Mouse (Mus musculus): Measurements from ENCODE around the gene Cyp11a1. TPM values are rescaled to one million over a fixed set of nuclear protein-coding genes. Genes with fewer than 3 reads are reported as not detected.

Gene Cyp11a1
- polyA plus RNA-seq, 1 experiment from 2014 or later = 0.64 TPM

DNA sequence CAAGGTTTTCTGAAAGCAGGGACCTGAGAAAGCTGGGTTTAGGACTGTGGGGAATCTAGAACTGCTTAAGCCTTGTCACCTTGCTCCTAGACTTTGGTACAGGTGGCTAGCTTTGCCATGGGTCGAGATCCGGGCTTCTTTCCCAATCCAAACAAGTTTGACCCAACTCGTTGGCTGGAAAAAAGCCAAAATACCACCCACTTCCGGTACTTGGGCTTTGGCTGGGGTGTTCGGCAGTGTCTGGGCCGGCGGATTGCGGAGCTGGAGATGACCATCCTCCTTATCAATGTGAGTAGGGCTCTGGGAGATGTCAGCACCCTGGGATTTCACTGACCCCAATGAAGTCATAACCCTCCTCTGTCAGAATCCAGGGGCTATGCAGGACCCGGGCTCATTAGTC, 19.8 kb downstream of the Cyp11a1 start:
- WGBS = 86% methylated on average over 9 of the region's 9 CpGs
- no peak for TF ChIP-seq CTCF (IDR thresholded peaks at IDR 0.05; ENCODE audit: low read depth)
- Histone ChIP-seq H3K9me3 (replicated peaks; ENCODE audit: low read length) (no peaks in the 10 kb centered on the region), H3K9ac (ENCODE audit: low read depth, low read length) (no peak overlapping the region), H3K4me3 (replicated peaks; ENCODE audit: low read depth, low read length) (no peak overlapping the region), H3K4me1 (replicated peaks; ENCODE audit: insufficient read depth, low read length) (no peaks in the 10 kb centered on the region), H3K27me3 (ENCODE audit: insufficient read depth, low read length) (no peaks in the 10 kb centered on the region), H3K36me3 (ENCODE audit: insufficient read depth, low read length) (no peaks in the 10 kb centered on the region), H3K4me2 (ENCODE audit: low read length) (no peak overlapping the region), H3K27ac (no peak overlapping the region)
- ATAC-seq (replicated peaks; ENCODE audit: low FRiP score, low read depth) = no peak
- DNase-seq (ENCODE audit: low spot score) = no peak

DNA sequence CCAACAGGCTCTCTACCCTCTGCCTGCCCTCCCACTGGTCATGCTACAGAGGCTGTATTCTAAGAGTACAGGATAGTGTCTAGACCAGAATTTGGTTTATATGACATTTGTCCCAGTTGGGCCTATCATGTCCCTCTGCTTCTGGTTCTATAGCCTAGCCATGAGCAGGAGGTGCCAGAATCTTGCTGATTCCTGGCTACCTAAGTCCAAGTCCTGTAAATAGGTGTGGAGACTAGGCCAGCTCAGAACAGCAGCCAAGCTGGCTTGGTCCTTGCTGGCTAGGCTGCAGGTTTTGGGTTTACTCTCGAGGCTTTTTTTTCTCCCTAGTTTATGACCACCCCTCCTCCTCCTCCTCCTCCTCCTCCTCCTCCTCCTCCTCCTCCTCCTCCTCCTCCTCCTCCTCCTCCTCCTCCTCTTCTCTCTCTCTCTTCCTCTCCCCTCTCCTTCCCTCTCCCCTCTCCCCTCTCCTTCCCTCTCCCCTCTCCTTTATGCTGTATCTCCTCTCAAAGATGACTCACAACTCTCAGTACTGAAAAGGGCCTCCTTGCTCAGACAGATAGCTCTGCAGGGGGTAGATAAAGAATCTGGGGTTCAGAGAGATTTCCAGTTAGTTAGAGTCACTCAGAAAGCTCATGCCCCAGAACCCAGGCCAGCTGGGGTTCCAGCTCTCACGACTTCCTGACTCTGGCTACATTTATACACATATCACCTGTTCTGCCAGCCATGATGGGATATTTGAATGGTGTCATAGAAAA, 21.4 kb downstream of the Cyp11a1 start:
- ATAC-seq (replicated peaks; ENCODE audit: low FRiP score, low read depth) (no peak), DNase-seq (ENCODE audit: low spot score) (no peak)
- H3K27ac ChIP-seq = no peak overlapping the region
- no peak for TF ChIP-seq CTCF (IDR thresholded peaks at IDR 0.05; ENCODE audit: low read depth)
- H3K27me3 ChIP-seq (ENCODE audit: insufficient read depth, low read length) = no peaks in the 10 kb centered on the region
- no peaks in the 10 kb centered on the region for H3K9me3 ChIP-seq (replicated peaks; ENCODE audit: low read length)
- no peak overlapping the region for H3K4me2 ChIP-seq (ENCODE audit: low read length)
- H3K4me1 ChIP-seq (replicated peaks; ENCODE audit: insufficient read depth, low read length) = no peaks in the 10 kb centered on the region
- H3K4me3 ChIP-seq (replicated peaks; ENCODE audit: low read depth, low read length) = no peak overlapping the region
- no peaks in the 10 kb centered on the region for H3K36me3 ChIP-seq (ENCODE audit: insufficient read depth, low read length)
- WGBS = 18% methylated on average over 2 of the region's 2 CpGs
- H3K9ac ChIP-seq (ENCODE audit: low read depth, low read length) = no peak overlapping the region

DNA sequence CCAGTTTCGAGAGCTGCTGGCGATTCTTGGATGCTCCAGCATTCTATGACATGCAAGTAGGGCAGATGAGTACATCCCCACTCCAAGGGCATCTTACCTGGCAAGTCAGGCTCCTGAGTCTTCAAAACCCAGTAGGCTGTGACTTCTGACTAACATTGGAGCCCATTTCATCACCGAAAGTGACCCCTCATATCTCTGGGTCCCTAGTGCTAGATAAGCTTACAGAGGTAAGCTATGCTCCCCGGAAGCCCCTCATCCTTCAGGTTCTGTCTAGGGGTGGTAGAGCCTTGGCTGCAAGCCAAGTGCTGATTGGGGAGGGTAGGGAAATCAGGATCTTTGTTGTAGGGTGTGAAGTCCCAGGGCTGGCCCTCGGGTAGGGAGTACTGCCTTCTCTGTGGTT, 22.6 kb downstream of the Cyp11a1 start:
- no peak overlapping the region for H3K27ac ChIP-seq
- H3K27me3 ChIP-seq (ENCODE audit: insufficient read depth, low read length) = no peaks in the 10 kb centered on the region
- WGBS = 64% methylated on average over 5 of the region's 5 CpGs
- H3K4me2 ChIP-seq (ENCODE audit: low read length) = no peak overlapping the region
- no peak overlapping the region for H3K9ac ChIP-seq (ENCODE audit: low read depth, low read length)
- H3K9me3 ChIP-seq (replicated peaks; ENCODE audit: low read length) = no peaks in the 10 kb centered on the region
- no peaks in the 10 kb centered on the region for H3K4me1 ChIP-seq (replicated peaks; ENCODE audit: insufficient read depth, low read length)
- no peaks in the 10 kb centered on the region for H3K36me3 ChIP-seq (ENCODE audit: insufficient read depth, low read length)
- no peak overlapping the region for H3K4me3 ChIP-seq (replicated peaks; ENCODE audit: low read depth, low read length)
- DNase-seq (ENCODE audit: low spot score) (no peak), ATAC-seq (replicated peaks; ENCODE audit: low FRiP score, low read depth) (no peak)
- no peak for TF ChIP-seq CTCF (IDR thresholded peaks at IDR 0.05; ENCODE audit: low read depth)

DNA sequence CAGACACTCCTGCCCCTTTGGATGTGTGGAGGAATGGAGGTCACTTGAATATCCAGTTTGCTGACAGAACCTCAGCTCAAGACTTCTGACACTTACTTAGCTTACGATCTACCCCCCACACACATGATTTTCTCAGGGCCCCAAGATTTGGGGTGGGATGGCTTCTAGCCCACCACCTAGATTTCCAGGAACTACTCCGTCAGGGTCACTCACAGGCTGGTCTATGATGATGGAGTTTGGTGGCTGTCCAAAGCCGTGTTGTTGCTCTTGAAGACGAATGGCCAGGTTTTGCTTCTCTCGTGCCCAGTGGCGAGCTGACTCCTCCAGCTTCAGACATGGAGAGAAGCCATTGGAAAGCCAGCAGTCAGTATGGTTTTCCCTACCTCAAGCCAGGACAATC, 23.4 kb downstream of the Cyp11a1 start:
- H3K27ac ChIP-seq = no peak overlapping the region
- WGBS = 80% methylated on average over 6 of the region's 6 CpGs
- no peaks in the 10 kb centered on the region for H3K27me3 ChIP-seq (ENCODE audit: insufficient read depth, low read length)
- H3K36me3 ChIP-seq (ENCODE audit: insufficient read depth, low read length) = no peaks in the 10 kb centered on the region
- no peak overlapping the region for H3K4me2 ChIP-seq (ENCODE audit: low read length)
- ATAC-seq (replicated peaks; ENCODE audit: low FRiP score, low read depth) = no peak
- H3K4me3 ChIP-seq (replicated peaks; ENCODE audit: low read depth, low read length) = no peak overlapping the region
- DNase-seq (ENCODE audit: low spot score) = no peak
- no peaks in the 10 kb centered on the region for H3K9me3 ChIP-seq (replicated peaks; ENCODE audit: low read length)
- no peaks in the 10 kb centered on the region for H3K4me1 ChIP-seq (replicated peaks; ENCODE audit: insufficient read depth, low read length)
- no peak overlapping the region for H3K9ac ChIP-seq (ENCODE audit: low read depth, low read length)
- no peak for TF ChIP-seq CTCF (IDR thresholded peaks at IDR 0.05; ENCODE audit: low read depth)

DNA sequence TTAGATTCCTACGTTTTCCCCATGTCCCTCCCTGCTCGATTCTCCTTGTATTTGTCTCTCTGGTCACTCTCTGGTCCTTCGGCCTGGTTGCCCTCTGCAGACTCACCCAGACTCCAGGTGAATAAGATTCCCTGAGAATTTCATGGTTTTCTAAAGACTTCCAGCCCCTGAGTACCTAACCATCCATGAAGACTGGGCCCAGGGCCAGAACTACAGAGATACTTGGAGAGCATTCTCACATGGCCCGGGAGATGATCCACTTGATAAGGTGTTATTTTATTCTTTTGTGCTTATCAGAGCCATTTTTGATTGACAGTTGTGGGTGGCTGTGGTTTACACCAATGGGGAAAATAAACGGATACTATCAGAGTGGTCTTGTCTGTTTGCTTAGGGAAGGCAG, 25.7 kb downstream of the Cyp11a1 start:
- ATAC-seq (replicated peaks; ENCODE audit: low FRiP score, low read depth) (no peak), DNase-seq (ENCODE audit: low spot score) (no peak)
- WGBS = 73% methylated on average over 5 of the region's 5 CpGs
- Histone ChIP-seq H3K27ac (no peak overlapping the region), H3K9me3 (replicated peaks; ENCODE audit: low read length) (no peaks in the 10 kb centered on the region), H3K9ac (ENCODE audit: low read depth, low read length) (no peak overlapping the region), H3K4me3 (replicated peaks; ENCODE audit: low read depth, low read length) (no peak overlapping the region), H3K4me2 (ENCODE audit: low read length) (no peak overlapping the region), H3K36me3 (ENCODE audit: insufficient read depth, low read length) (no peaks in the 10 kb centered on the region), H3K27me3 (ENCODE audit: insufficient read depth, low read length) (no peaks in the 10 kb centered on the region), H3K4me1 (replicated peaks; ENCODE audit: insufficient read depth, low read length) (no peaks in the 10 kb centered on the region)
- no peak for TF ChIP-seq CTCF (IDR thresholded peaks at IDR 0.05; ENCODE audit: low read depth)

DNA sequence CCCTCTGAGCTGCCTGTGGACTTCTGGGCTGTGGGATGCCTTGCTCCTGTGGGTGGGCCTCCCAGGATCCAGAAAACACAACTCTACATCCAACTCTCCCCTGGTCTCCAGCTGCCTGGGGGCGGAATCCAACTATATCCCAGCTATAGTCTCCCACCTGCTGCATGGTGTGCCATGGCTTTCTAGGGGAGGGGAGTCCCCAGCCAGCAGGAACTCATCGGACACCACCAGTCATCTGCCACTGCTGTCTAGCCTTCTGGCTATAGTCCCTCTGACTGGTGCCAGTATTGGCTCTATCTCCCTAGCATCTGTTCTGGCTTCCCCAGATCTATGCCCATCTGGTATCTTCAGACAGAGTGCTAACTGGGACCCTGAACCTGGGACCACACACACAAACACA, 29.3 kb downstream of the Cyp11a1 start:
- no peaks in the 10 kb centered on the region for H3K9me3 ChIP-seq (replicated peaks; ENCODE audit: low read length)
- TF ChIP-seq CTCF (IDR thresholded peaks at IDR 0.05; ENCODE audit: low read depth) = no peak
- ATAC-seq (replicated peaks; ENCODE audit: low FRiP score, low read depth) = no peak

More for the DNA sequence above, 29.3 kb downstream of the Cyp11a1 start:
- no peak overlapping the region for H3K9ac ChIP-seq (ENCODE audit: low read depth, low read length)
- no peaks in the 10 kb centered on the region for H3K36me3 ChIP-seq (ENCODE audit: insufficient read depth, low read length)
- DNase-seq (ENCODE audit: low spot score) = no peak
- H3K27ac ChIP-seq = no peak overlapping the region
- no peak overlapping the region for H3K4me2 ChIP-seq (ENCODE audit: low read length)
- 90% methylated on average over 2 of the region's 2 CpGs for WGBS
- H3K4me1 ChIP-seq (replicated peaks; ENCODE audit: insufficient read depth, low read length) = no peaks in the 10 kb centered on the region
- no peak overlapping the region for H3K4me3 ChIP-seq (replicated peaks; ENCODE audit: low read depth, low read length)
- H3K27me3 ChIP-seq (ENCODE audit: insufficient read depth, low read length) = no peaks in the 10 kb centered on the region

Measured in kidney, postnatal 0 days (tissue).